Mouse (Mus musculus): ENCODE results near the gene Otud3.

Otud3 gene

DNA sequence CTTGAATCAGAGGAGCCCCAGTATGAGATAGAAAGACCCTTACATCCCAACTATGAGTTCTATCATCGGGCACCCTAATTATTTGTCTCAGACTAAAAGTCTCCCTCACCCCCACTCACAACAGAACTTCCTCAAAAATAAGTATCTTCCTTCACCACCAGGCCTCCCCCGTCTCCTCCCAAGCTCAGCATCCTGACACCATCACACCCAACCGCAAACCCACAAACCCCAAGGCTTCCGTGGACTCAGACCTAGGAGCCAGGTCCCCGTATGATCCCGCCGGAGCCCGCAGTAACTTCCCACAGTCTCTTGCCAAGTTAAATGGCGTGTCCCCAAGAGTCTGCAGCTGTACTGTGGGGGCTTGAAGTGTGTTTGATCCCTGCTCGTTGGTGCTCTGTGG is 56.2 kb downstream of the Otud3 start:
- no peak for ATAC-seq (ENCODE audit: insufficient number of reproducible peaks, low FRiP score, low TSS enrichment)

DNA sequence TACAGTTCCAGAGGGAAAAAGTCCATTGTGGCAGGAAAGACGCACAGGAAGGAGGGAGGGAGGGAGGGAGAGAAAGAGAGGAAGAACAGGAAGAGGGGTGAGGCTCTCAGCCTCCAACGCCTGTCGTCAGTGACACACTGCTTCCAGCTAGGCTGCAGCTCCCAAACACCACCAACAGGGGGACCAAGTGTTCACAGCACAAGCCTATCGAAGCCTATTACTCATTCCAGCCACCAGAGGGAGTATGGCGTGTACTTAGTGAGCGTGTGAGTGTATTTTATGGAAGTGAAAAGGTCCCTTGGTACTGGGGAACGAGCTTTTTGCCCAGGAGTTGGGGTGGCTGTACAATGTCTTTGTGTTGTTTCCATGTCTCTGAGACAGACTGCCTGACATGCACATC is 57.3 kb downstream of the Otud3 start:
- no peak for ATAC-seq (ENCODE audit: insufficient number of reproducible peaks, low FRiP score, low TSS enrichment)

DNA sequence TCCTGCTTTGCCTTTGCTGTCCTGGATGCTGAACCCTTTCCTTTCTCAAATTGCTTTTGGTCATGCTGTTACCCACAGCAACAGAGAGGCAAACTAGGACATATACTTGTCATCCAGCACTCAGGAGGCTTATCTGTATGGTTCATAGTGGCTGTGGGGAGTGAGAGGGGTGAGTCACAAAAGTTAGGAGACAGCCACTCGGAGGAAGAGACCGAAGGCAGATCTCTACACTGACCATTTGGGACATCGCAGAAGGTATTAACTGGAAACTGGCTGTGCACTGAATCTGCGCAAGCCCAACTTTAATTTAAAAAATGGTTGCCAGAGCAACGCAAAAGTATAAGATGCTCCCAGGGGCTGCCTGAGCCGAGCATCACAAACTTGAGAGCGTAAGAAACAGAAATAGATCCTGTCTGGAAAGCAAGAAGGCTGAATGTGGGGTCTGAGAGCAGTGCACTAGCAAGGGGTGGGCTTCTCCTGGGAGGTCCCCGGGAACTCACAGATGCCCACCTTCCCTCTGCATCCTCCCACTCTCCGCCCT is 58.6 kb downstream of the Otud3 start:
- ATAC-seq (ENCODE audit: insufficient number of reproducible peaks, low FRiP score, low TSS enrichment): no peak

DNA sequence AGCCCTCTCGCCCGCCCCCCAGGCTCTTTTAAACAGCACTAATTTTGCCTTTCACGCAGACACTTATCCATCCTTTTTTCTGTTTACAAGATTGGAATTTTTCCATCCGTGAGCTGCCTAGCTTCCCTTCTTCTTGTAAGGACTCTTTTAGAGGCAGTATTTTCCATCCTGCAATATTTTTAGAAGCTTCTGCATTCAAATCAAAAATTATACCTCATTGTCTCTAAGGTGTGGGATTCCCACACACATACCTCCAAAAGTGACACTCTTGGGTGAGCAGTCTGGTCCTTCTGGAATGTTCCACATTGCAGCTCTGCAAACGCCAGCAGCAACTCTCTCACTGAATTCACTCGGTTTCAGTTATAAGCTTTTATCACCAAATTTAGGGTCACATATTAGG is 60.8 kb downstream of the Otud3 start:
- ATAC-seq (ENCODE audit: insufficient number of reproducible peaks, low FRiP score, low TSS enrichment): no peak

- ATAC-seq (ENCODE audit: insufficient number of reproducible peaks, low FRiP score, low TSS enrichment): no peak
Measured at GRCm38 (mm10) chr4:138851463-138851862, 62.3 kb downstream of the Otud3 start.

All from cerebellum, adult (tissue).